In the genomic region with DNA sequence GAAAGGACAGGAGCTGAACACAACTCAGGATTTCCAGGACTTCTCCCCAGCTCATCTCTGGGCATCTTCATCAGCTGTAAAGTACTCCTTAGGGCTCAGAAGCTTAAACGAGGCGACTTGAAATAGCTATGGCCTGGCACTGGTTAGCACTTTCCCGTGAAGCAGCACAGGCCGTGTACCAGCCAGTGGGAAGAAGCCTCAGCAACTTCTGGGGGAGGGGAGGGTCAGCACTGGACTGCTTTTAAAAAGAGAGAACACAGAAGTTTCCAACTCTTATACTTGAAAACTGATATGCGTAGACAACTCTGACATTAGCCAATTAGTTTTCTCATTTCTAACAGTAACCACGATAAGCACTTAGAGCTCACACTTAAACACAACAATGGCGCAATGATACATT, we compare ENCODE assay signal across 8 mouse cellular contexts. TPM values are rescaled to one million over a fixed set of nuclear protein-coding genes. Genes with fewer than 3 reads are reported as not detected.
DNase-seq lines count a peak whose midpoint lies in the region; ATAC-seq and TF ChIP-seq lines count a peak whose summit lies in the region.

No protein-coding gene starts in this region.

- H3K9me3 ChIP-seq in lung, embryonic 14.5 days (ENCODE audit: low read depth, low read length), result no peaks in the 10 kb centered on the region
- H3K9me3 ChIP-seq in forebrain, postnatal 0 days (ENCODE audit: low read length), result no peaks in the 10 kb centered on the region
- no peaks in the 10 kb centered on the region for H3K9me3 ChIP-seq in limb, embryonic 14.5 days (ENCODE audit: control insufficient read depth, low read length)
- H3K9me3 ChIP-seq in stomach, embryonic 15.5 days, result no peaks in the 10 kb centered on the region

- TF ChIP-seq CTCF in lung, embryonic 14.5 days (IDR thresholded peaks at IDR 0.05; ENCODE audit: low read depth), result no peak
- no peak for TF ChIP-seq CTCF in forebrain, postnatal 0 days (IDR thresholded peaks at IDR 0.05; ENCODE audit: low read depth)

- H3K4me2 ChIP-seq in lung, embryonic 14.5 days, result peak overlapping the region; percentile 68
- H3K4me2 ChIP-seq in forebrain, postnatal 0 days (ENCODE audit: low read depth), result peak overlapping the region; percentile 63
- H3K4me2 ChIP-seq in limb, embryonic 14.5 days (replicated peaks; ENCODE audit: low read depth, low read length, severe bottlenecking), result peak overlapping the region; percentile 56
- peak overlapping the region; percentile 71 for H3K4me2 ChIP-seq in stomach, embryonic 15.5 days

- H3K4me1 ChIP-seq in lung, embryonic 14.5 days (ENCODE audit: insufficient read depth), result peaks cover 14% of the 10 kb centered on the region
- H3K4me1 ChIP-seq in forebrain, postnatal 0 days (ENCODE audit: insufficient read depth), result peaks cover 11% of the 10 kb centered on the region
- H3K4me1 ChIP-seq in limb, embryonic 14.5 days (ENCODE audit: control insufficient read depth, insufficient read depth, low read length), result peaks cover 20% of the 10 kb centered on the region
- peaks cover 4% of the 10 kb centered on the region for H3K4me1 ChIP-seq in stomach, embryonic 15.5 days

- H3K9ac ChIP-seq in lung, embryonic 14.5 days, result peak overlapping the region; percentile 84
- no peak overlapping the region for H3K9ac ChIP-seq in forebrain, postnatal 0 days
- H3K9ac ChIP-seq in limb, embryonic 14.5 days (ENCODE audit: low read depth, low read length, severe bottlenecking), result 0 out of 2 replicates have a peak overlapping the region, but pooled peaks have one; percentile 3
- no peak overlapping the region; the same call in 1 of the 2 replicates for H3K9ac ChIP-seq in stomach, embryonic 15.5 days

- H3K27ac ChIP-seq in lung, embryonic 14.5 days (ENCODE audit: low read depth), result no peak overlapping the region
- no peak overlapping the region for H3K27ac ChIP-seq in forebrain, postnatal 0 days (ENCODE audit: low read depth, low read length)
- H3K27ac ChIP-seq in limb, embryonic 14.5 days (replicated peaks; ENCODE audit: low read depth, low read length), result no peak overlapping the region
- no peak overlapping the region for H3K27ac ChIP-seq in stomach, embryonic 15.5 days

- DNase-seq in lung, embryonic 14.5 days, result peak; percentile 47
- no peak for DNase-seq in lung, postnatal 4 days
- no peak for DNase-seq in forebrain, postnatal 0 days
- peak; percentile 12 for DNase-seq in limb, embryonic 14.5 days (ENCODE audit: low spot score)
- no peak for DNase-seq in adrenal gland, postnatal 36 days
- no peak for DNase-seq in thymus, postnatal 14 days

- H3K4me3 ChIP-seq in lung, embryonic 14.5 days (ENCODE audit: low read depth, low read length), result peak overlapping the region; percentile 64
- no peak overlapping the region; the same call in 1 of the 2 replicates for H3K4me3 ChIP-seq in forebrain, postnatal 0 days (ENCODE audit: low read depth, low read length)
- peak overlapping the region; percentile 76 for H3K4me3 ChIP-seq in limb, embryonic 14.5 days (replicated peaks; ENCODE audit: low read length)
- H3K4me3 ChIP-seq in stomach, embryonic 15.5 days (replicated peaks), result peak overlapping the region; percentile 78

- no peaks in the 10 kb centered on the region for H3K27me3 ChIP-seq in lung, embryonic 14.5 days (ENCODE audit: insufficient read depth, low read length)
- H3K27me3 ChIP-seq in forebrain, postnatal 0 days (ENCODE audit: insufficient read depth, low read length), result no peaks in the 10 kb centered on the region
- H3K27me3 ChIP-seq in limb, embryonic 14.5 days (ENCODE audit: control insufficient read depth, insufficient read depth, low read length), result no peaks in the 10 kb centered on the region
- H3K27me3 ChIP-seq in stomach, embryonic 15.5 days (replicated peaks), result no peaks in the 10 kb centered on the region

- no peaks in the 10 kb centered on the region for H3K36me3 ChIP-seq in lung, embryonic 14.5 days (ENCODE audit: insufficient read depth)
- H3K36me3 ChIP-seq in forebrain, postnatal 0 days (ENCODE audit: insufficient read depth), result no peaks in the 10 kb centered on the region
- H3K36me3 ChIP-seq in limb, embryonic 14.5 days (ENCODE audit: control insufficient read depth, insufficient read depth, low read length), result no peaks in the 10 kb centered on the region; the same call in 1 of the 2 replicates
- no peaks in the 10 kb centered on the region for H3K36me3 ChIP-seq in stomach, embryonic 15.5 days

- ATAC-seq in lung, embryonic 14.5 days (ENCODE audit: insufficient read depth), result no peak
- ATAC-seq in forebrain, postnatal 0 days, result no peak
- ATAC-seq in limb, embryonic 14.5 days (ENCODE audit: low FRiP score, low read depth), result no peak
- ATAC-seq in stomach, embryonic 15.5 days (ENCODE audit: insufficient read depth, low FRiP score, low read depth), result no peak
- no peak for ATAC-seq in frontal cortex, adult (ENCODE audit: low TSS enrichment)

- no peak for TF ChIP-seq POLR2A in limb, embryonic 14.5 days (IDR thresholded peaks at IDR 0.05; ENCODE audit: borderline replicate concordance, extremely low read depth, insufficient read depth, insufficient read length)

- WGBS in lung, embryonic 14.5 days, result 24% methylated on average over 7 of the region's 7 CpGs
- WGBS in forebrain, postnatal 0 days, result 47% methylated on average over 7 of the region's 7 CpGs
- WGBS in limb, embryonic 14.5 days, result 38% methylated on average over 7 of the region's 7 CpGs
- WGBS in stomach, embryonic 15.5 days, result 38% methylated on average over 7 of the region's 7 CpGs

RNA-seq across cellular contexts. Expression of a gene that starts 2.5 kb away (rescaled TPM):
- 83.6 and 86.6 TPM in 2 replicates for polyA plus RNA-seq in lung, embryonic 14.5 days (2014; fragmentation: Nextera tagmentation; extraction: Ambion mirVana)
- 66.9 and 69.5 TPM in 2 replicates for total RNA-seq in forebrain, postnatal 0 days (2014; rRNA removed)
- polyA plus RNA-seq in forebrain, postnatal 0 days (2015; fragmentation: Nextera tagmentation; extraction: Ambion mirVana), result 50.3 and 59.9 TPM in 2 replicates
- polyA plus RNA-seq in limb, embryonic 14.5 days (2012; rRNA removed), result 38.9 and 53.3 TPM in 2 replicates
- 95.5 and 104 TPM in 2 replicates for polyA plus RNA-seq in limb, embryonic 14.5 days (2014; fragmentation: Nextera tagmentation; extraction: Ambion mirVana)
- 95.0 and 95.2 TPM in 2 replicates for polyA plus RNA-seq in stomach, embryonic 15.5 days (2015; fragmentation: Nextera tagmentation; extraction: Ambion mirVana)
- 10 to 100 TPM; 79.9 to 97.4 TPM for total RNA-seq in adrenal gland, postnatal 36 days (2021)

Comparison
In these comparisons a context has a peak if more than half of its experiments do, and no peak if none do; other contexts are left out.
1. DNase-seq: peak in lung, embryonic 14.5 days (single experiment) and limb, embryonic 14.5 days (single experiment); none in lung, postnatal 4 days (0 of 2), forebrain, postnatal 0 days (single experiment), adrenal gland, postnatal 36 days (0 of 2) and thymus, postnatal 14 days (single experiment).
2. H3K9ac ChIP-seq: peak in lung, embryonic 14.5 days (single experiment) and limb, embryonic 14.5 days (single experiment); none in forebrain, postnatal 0 days (single experiment) and stomach, embryonic 15.5 days (single experiment).
3. Peak in every context shown above with its lines, with median percentiles within 50 percentile points of each other: H3K4me2 ChIP-seq.